Mouse (Mus musculus) neutrophil, adult 5-6 weeks (primary cell): ENCODE results near the gene Rhox2f. TPM values are rescaled to one million over a fixed set of nuclear protein-coding genes. Genes with fewer than 3 reads are reported as not detected.
"Not testable (repeated sequence)": the region's sequence is repeated elsewhere in the genome, so short reads cannot be mapped to it uniquely, and the experiment has no call there.

Source experiments
- ATAC-seq: fragments of 151-379, 151-347 bp; 2 replicates; pipeline ENCODE4 v1.8.0; 2017; ENCODE audit warnings: mild to moderate bottlenecking, moderate TSS enrichment; ENCODE audit not compliant: insufficient number of reproducible peaks, poor library complexity, low FRiP score, severe bottlenecking; ENCODE audit errors: extremely low read depth
- total RNA-seq: library from RNA; stranded (forward); fragments of 200-1000 nt; gene quantifications from 2 replicates; pipeline ENCODE4 v1.2.3, GENCODE M21; 2017

Gene Rhox2f
- not detected in 2 replicates for total RNA-seq

GRCm38 (mm10) chrX:37571105-37571504 is at the start of gene Rhox2f:
Gene Rhox2f (plus strand): TSS chrX:37571405.
- ATAC-seq, result not testable (repeated sequence)

- ATAC-seq, result not testable (repeated sequence)
Observed at GRCm38 (mm10) chrX:37530152-37530551, 41.1 kb upstream of the Rhox2f start, which contains the start of gene Rhox2e. Gene Rhox2e (plus strand): TSS chrX:37530452.

GRCm38 (mm10) chrX:37541719-37542118 is 29.5 kb upstream of the Rhox2f start, which contains the start of gene Rhox3e:
Gene Rhox3e (plus strand): TSS chrX:37542019.
- ATAC-seq, result not testable (repeated sequence)

GRCm38 (mm10) chrX:37557112-37557511 is 14.1 kb upstream of the Rhox2f start, which contains the start of gene Rhox4e:
Gene Rhox4e (plus strand): TSS chrX:37557412.
- not testable (repeated sequence) for ATAC-seq

GRCm38 (mm10) chrX:37572638-37573037 is 1.4 kb downstream of the Rhox2f start:
- ATAC-seq, result not testable (repeated sequence)

GRCm38 (mm10) chrX:37580692-37581091 is 9.5 kb downstream of the Rhox2f start, which contains the start of gene Rhox3f:
Gene Rhox3f (plus strand): TSS chrX:37580992.
- not testable (repeated sequence) for ATAC-seq

GRCm38 (mm10) chrX:37607604-37608003 is 36.4 kb downstream of the Rhox2f start, which contains the start of gene Rhox4f:
Gene Rhox4f (minus strand): TSS chrX:37607704.
- not testable (repeated sequence) for ATAC-seq

Other genes starting within 250 kb of the Rhox2f start
- not detected in 2 replicates for gene Rhox3a2, start 191.4 kb upstream of the Rhox2f start, total RNA-seq
- gene Rhox4a2, start 180.6 kb upstream of the Rhox2f start, total RNA-seq, result not detected in 2 replicates
- gene Rhox2b, start 159.3 kb upstream of the Rhox2f start, total RNA-seq, result not detected in 2 replicates
- gene Rhox4b, start 138.9 kb upstream of the Rhox2f start, total RNA-seq, result not detected in 2 replicates
- not detected in 2 replicates for gene Rhox2c, start 117.7 kb upstream of the Rhox2f start, total RNA-seq
- not detected in 2 replicates for gene Rhox3c, start 112.8 kb upstream of the Rhox2f start, total RNA-seq
- gene Rhox4c, start 91.1 kb upstream of the Rhox2f start, total RNA-seq, result not detected in 2 replicates
- not detected in 2 replicates for gene Rhox2d, start 78.0 kb upstream of the Rhox2f start, total RNA-seq
- gene Rhox4d, start 57.0 kb upstream of the Rhox2f start, total RNA-seq, result not detected in 2 replicates
- gene Rhox2e, start 41.0 kb upstream of the Rhox2f start, total RNA-seq, result not detected in 2 replicates
- not detected in 2 replicates for gene Rhox3e, start 29.4 kb upstream of the Rhox2f start, total RNA-seq
- not detected in 2 replicates for gene Rhox4e, start 14.0 kb upstream of the Rhox2f start, total RNA-seq
- gene Rhox3f, start 9.6 kb downstream of the Rhox2f start, total RNA-seq, result not detected in 2 replicates
- gene Rhox4f, start 36.3 kb downstream of the Rhox2f start, total RNA-seq, result not detected in 2 replicates
- gene Rhox3g, start 57.2 kb downstream of the Rhox2f start, total RNA-seq, result not detected in 2 replicates
- gene Rhox2g, start 72.1 kb downstream of the Rhox2f start, total RNA-seq, result not detected in 2 replicates
- gene Rhox4g, start 79.9 kb downstream of the Rhox2f start, total RNA-seq, result not detected in 2 replicates
- gene Rhox3h, start 97.4 kb downstream of the Rhox2f start, total RNA-seq, result not detected in 2 replicates
- not detected in 2 replicates for gene Rhox2h, start 101.9 kb downstream of the Rhox2f start, total RNA-seq
- gene Rhox5, start 233.4 kb downstream of the Rhox2f start, total RNA-seq, result not detected in 2 replicates